Mouse (Mus musculus): Measurements from ENCODE around the gene Stx12. TPM values are rescaled to one million over a fixed set of nuclear protein-coding genes. Genes with fewer than 3 reads are reported as not detected.
"Not testable (repeated sequence)": the region's sequence is repeated elsewhere in the genome, so short reads cannot be mapped to it uniquely, and the experiment has no call there.

Gene Stx12
- polyA plus RNA-seq (2012; rRNA removed), result 33.4 and 37.6 TPM in 2 replicates

GRCm38 (mm10) chr4:132884064-132884843 is at the start of gene Stx12:
Gene Stx12 (minus strand): TSS chr4:132884509.
- DNase-seq (ENCODE audit: low read depth), result no peak

- no peak for DNase-seq (ENCODE audit: low read depth)
Observed at GRCm38 (mm10) chr4:132932752-132933404, 48.6 kb upstream of the Stx12 start.

- no peak for DNase-seq (ENCODE audit: low read depth)
Observed at GRCm38 (mm10) chr4:132930784-132931183, 46.5 kb upstream of the Stx12 start.

GRCm38 (mm10) chr4:132926520-132926919 is 42.2 kb upstream of the Stx12 start:
- not testable (repeated sequence) for DNase-seq (ENCODE audit: low read depth)

GRCm38 (mm10) chr4:132922558-132923008 is 38.3 kb upstream of the Stx12 start, which contains the start of gene Fam76a:
Gene Fam76a (minus strand): TSS chr4:132922558.
- peak; percentile 94 for DNase-seq (ENCODE audit: low read depth)

- DNase-seq (ENCODE audit: low read depth), result no peak
Observed at GRCm38 (mm10) chr4:132922061-132922530, 37.8 kb upstream of the Stx12 start.

- no peak for DNase-seq (ENCODE audit: low read depth)
Observed at GRCm38 (mm10) chr4:132921488-132921887, 37.2 kb upstream of the Stx12 start.

GRCm38 (mm10) chr4:132920171-132920570 is 35.9 kb upstream of the Stx12 start:
- no peak for DNase-seq (ENCODE audit: low read depth)

- not testable (repeated sequence) for DNase-seq (ENCODE audit: low read depth)
Observed at GRCm38 (mm10) chr4:132918493-132918892, 34.2 kb upstream of the Stx12 start.

- no peak for DNase-seq (ENCODE audit: low read depth)
Observed at GRCm38 (mm10) chr4:132912156-132912555, 27.8 kb upstream of the Stx12 start.

GRCm38 (mm10) chr4:132905843-132906360 is 21.6 kb upstream of the Stx12 start:
- DNase-seq (ENCODE audit: low read depth), result peak; percentile 74

GRCm38 (mm10) chr4:132904765-132905309 is 20.5 kb upstream of the Stx12 start:
- DNase-seq (ENCODE audit: low read depth), result no peak

- no peak for DNase-seq (ENCODE audit: low read depth)
Observed at GRCm38 (mm10) chr4:132904071-132904470, 19.8 kb upstream of the Stx12 start.

- DNase-seq (ENCODE audit: low read depth), result no peak
Observed at GRCm38 (mm10) chr4:132898197-132898596, 13.9 kb upstream of the Stx12 start.

- no peak for DNase-seq (ENCODE audit: low read depth)
Observed at GRCm38 (mm10) chr4:132894402-132894801, 10.1 kb upstream of the Stx12 start.

- DNase-seq (ENCODE audit: low read depth), result no peak
Observed at GRCm38 (mm10) chr4:132884844-132885374, 600 bp upstream of the Stx12 start.

- no peak for DNase-seq (ENCODE audit: low read depth)
Observed at GRCm38 (mm10) chr4:132883561-132884063, 697 bp downstream of the Stx12 start.

- no peak for DNase-seq (ENCODE audit: low read depth)
Observed at GRCm38 (mm10) chr4:132874363-132875097, 9.8 kb downstream of the Stx12 start.

- DNase-seq (ENCODE audit: low read depth), result no peak
Observed at GRCm38 (mm10) chr4:132873481-132874362, 10.6 kb downstream of the Stx12 start.

GRCm38 (mm10) chr4:132871116-132871515 is 13.2 kb downstream of the Stx12 start:
- no peak for DNase-seq (ENCODE audit: low read depth)
